Mouse (Mus musculus) olfactory bulb, adult 2 months (tissue): Measurements from ENCODE around the gene Elf3. TPM values are rescaled to one million over a fixed set of nuclear protein-coding genes. Genes with fewer than 3 reads are reported as not detected.
"Not testable (repeated sequence)": the region's sequence is repeated elsewhere in the genome, so short reads cannot be mapped to it uniquely, and the experiment has no call there.

Experiments used
- H3K27ac ChIP-seq: fragments of 200-500 bp; 2 replicates; pipeline ENCODE4 v1.5.1; 2012; ENCODE audit warnings: low read depth, low read length; ENCODE audit not compliant: insufficient read depth
- H3K4me1 ChIP-seq: fragments of 200-500 bp; 2 replicates; pipeline ENCODE4 v1.6.1; 2012; ENCODE audit warnings: low read length; ENCODE audit not compliant: control insufficient read depth, insufficient read depth
- H3K4me3 ChIP-seq: fragments of 200-500 bp; 2 replicates; pipeline ENCODE4 v1.5.1; 2012; ENCODE audit warnings: mild to moderate bottlenecking, low read depth, low read length, moderate library complexity; ENCODE audit not compliant: insufficient read depth
- CTCF ChIP-seq: fragments of 200-500 bp; IDR thresholded peaks from 2 replicates; pipeline ENCODE4 v1.5.1; 2012; ENCODE audit warnings: low read depth, mild to moderate bottlenecking, low read length, moderate library complexity; ENCODE audit not compliant: insufficient read depth
- POLR2A ChIP-seq: fragments of 200-500 bp; IDR thresholded peaks from 2 replicates; pipeline ENCODE4 v1.6.1; 2012; ENCODE audit warnings: mild to moderate bottlenecking, low read depth, low read length, moderate library complexity; ENCODE audit not compliant: insufficient read depth
- WGBS: fragments of 180-500 bp; shearing (Covaris S2); methylation state at CpG from one replicate; pipeline ENCODE4 v1.1.7; 2018; 5-methylcytosine and 5-hydroxymethylcytosine counted together
- polyA plus RNA-seq: library from polyadenylated mRNA; stranded (reverse); fragments of >200 nt; gene quantifications from 2 replicates; pipeline ENCODE4 v1.2.4, GENCODE M21; 2012; ENCODE audit warnings: low replicate concordance; ENCODE audit not compliant: missing spikeins, insufficient read depth, insufficient read length

Gene Elf3
- polyA plus RNA-seq, 1 experiment, result not detected

DNA sequence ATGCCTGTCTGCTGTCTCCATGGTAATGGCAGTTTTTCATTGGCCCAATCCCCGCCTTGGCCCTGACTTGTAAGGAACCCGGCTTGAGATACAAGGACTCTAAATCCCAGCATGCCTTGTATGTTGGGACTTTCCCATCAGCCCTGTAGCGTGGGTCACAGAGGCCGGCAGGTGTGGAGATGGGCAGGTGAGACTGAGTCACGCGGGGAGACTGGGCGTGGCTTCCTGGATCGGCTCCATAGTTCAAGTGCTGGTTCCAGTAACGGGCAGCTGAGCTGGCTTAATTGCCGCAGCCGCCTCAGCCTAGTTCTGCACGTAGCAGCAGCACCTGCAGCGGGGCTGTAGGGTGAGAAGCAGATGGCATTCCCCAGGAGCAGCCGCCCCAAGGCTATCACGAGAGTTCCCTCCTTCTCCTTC is 9.9 kb downstream of the Elf3 start:
- H3K4me3 ChIP-seq, result peak overlapping the region; percentile 39
- peaks cover 4% of the 10 kb centered on the region; the same call in 1 of the 2 replicates for H3K4me1 ChIP-seq
- TF ChIP-seq CTCF (no peak), POLR2A (no peak)
- 7% methylated on average over 15 of the region's 15 CpGs for WGBS
- H3K27ac ChIP-seq, result no peak overlapping the region

DNA sequence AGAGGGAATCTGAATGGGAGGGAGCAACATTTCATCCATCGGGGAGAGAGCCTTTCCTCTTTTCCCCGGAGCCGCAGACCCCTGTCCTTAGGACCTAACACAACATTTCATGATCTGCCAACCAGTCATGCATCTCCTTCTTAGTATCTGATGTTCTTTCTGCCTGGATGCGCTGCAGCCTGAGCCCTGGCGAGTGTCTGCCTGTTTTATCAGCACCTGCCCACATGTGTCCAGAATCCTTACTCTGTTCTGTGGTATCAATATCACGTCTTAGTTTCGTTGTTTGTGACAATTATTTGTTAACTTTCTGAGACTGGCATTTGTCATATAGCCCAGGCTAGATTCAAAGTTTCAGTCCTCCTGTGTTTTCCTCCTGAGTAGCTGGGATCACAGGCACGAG is 14.4 kb downstream of the Elf3 start:
- H3K4me1 ChIP-seq, result peaks cover 4% of the 10 kb centered on the region; the same call in 1 of the 2 replicates
- no peak overlapping the region for H3K27ac ChIP-seq
- no peak overlapping the region for H3K4me3 ChIP-seq
- TF ChIP-seq POLR2A (no peak), CTCF (no peak)
- WGBS, result 74% methylated on average over 8 of the region's 8 CpGs

DNA sequence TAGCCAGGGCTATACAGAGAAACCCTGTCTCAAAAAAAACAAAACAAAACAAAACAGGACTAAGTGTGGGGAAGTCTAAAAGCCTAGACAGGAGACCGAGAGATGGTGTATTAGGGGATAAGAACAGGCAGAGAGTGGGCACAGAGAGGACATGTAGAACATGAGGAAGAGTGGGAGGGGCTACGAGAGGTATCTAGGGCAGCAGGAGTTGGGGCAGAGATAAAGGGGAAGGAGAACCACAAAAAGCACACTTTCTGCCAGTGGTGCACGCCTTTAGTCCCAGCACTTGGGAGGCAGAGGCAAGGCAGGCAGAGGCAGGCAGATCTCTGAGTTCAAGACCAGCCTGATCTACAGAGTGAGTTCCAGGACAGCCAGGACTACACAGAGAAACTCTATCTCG is 18.2 kb downstream of the Elf3 start:
- H3K27ac ChIP-seq, H3K4me3 ChIP-seq, H3K4me1 ChIP-seq: not testable (repeated sequence)
- WGBS, result 90% methylated on average over 4 of the region's 4 CpGs

DNA sequence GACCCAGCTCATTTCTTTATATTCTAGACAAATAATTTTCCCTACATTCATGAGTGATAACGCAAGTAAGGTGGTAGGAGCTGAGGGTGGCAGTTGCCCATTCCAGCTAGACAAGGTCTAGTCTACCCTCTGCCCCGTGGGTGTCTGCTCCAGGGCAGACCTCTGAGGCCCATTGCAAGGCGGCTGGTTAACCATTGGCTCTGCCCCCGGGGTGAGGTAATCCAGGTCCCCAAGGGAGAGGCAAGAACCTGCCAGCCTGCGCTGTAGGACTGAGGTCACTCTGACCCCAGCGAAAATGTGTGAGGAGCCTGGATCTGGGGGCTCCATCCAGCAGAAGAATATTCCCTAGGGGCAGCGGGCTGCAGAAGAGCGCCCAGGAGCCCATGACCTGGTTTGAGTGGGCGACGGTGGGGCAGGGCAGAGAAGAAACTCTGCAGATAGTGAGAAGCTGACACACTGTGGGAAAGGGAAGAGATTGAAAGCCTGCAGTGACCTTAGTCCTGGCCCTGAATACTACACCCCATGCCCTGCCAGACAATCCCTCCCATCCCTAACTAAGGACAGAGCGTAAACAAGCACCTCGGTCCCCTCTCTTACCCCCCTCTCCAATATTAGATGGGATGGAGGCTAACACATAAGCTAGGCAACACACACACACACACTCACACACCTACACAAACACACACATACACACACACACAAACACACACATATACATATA is 21.1 kb downstream of the Elf3 start:
- H3K27ac ChIP-seq, result no peak overlapping the region
- H3K4me3 ChIP-seq, result no peak overlapping the region
- no peaks in the 10 kb centered on the region for H3K4me1 ChIP-seq
- TF ChIP-seq CTCF, result no peak
- TF ChIP-seq POLR2A, result no peak
- 80% methylated on average over 12 of the region's 12 CpGs for WGBS

DNA sequence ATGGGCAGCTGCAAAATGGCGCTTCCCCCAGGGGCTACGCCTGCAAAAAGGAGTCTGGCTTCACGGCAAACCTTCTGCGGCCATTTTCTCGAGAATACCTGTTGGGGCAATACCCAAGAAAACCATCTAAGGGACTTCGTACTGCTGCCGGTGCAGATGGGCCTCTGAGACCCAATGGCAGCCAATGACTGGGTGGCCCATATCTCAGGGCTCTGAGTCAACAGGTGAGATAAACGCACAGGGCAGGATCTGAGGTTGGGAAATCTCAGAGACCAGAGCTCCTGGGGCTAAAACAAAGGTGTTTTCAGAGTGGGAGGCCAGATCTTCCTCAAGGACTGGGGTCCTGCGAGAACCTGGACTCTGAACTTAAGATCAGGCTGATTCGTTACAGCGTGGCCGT is 23.6 kb downstream of the Elf3 start:
- Histone ChIP-seq H3K4me1 (no peaks in the 10 kb centered on the region), H3K4me3 (no peak overlapping the region), H3K27ac (no peak overlapping the region)
- TF ChIP-seq CTCF (no peak), POLR2A (no peak)
- 90% methylated on average over 12 of the region's 12 CpGs for WGBS

DNA sequence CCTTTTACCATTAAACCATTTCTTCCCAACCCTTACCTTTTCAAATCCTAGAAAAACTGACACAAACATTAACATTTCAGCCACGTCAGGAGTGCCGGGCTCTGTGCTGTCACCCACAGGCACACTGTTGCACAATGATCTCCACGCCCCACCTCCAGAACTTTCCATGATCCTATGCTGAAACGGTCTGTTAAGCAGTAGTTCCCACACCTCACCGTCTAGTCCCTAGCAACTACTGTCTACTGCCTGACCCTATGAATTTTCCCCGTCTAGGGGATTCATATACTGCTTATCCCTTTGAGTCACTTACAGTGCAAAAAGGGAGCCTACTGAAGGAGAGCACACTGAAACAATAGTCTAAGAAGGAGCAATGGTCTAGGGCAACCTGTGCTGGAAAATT is 24.4 kb downstream of the Elf3 start:
- WGBS, result 90% methylated on average over 6 of the region's 6 CpGs
- no peak overlapping the region for H3K4me3 ChIP-seq
- no peak for TF ChIP-seq POLR2A
- no peak for TF ChIP-seq CTCF
- H3K4me1 ChIP-seq, result no peaks in the 10 kb centered on the region
- no peak overlapping the region for H3K27ac ChIP-seq

DNA sequence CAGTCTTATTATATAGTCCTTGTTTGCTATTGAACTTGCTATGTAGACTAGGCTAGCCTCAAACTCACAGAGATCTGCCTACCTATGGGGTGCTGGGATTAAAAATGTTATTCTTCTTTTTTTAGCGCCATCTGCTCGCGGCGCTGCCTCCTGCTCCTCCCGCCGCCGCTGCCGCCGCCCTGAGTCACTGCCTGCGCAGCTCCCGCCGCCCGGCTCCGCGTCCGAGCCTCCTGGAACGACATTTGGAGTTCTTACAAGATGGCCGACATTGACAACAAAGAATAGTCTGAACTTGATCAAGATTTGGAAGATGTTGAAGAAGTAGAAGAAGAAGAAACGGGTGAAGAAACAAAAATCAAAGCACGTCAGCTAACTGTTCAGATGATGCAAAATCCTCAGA is 26.5 kb downstream of the Elf3 start:
- not testable (repeated sequence) for H3K27ac ChIP-seq, H3K4me1 ChIP-seq, H3K4me3 ChIP-seq
- WGBS, result 80% methylated on average over 20 of the region's 20 CpGs

DNA sequence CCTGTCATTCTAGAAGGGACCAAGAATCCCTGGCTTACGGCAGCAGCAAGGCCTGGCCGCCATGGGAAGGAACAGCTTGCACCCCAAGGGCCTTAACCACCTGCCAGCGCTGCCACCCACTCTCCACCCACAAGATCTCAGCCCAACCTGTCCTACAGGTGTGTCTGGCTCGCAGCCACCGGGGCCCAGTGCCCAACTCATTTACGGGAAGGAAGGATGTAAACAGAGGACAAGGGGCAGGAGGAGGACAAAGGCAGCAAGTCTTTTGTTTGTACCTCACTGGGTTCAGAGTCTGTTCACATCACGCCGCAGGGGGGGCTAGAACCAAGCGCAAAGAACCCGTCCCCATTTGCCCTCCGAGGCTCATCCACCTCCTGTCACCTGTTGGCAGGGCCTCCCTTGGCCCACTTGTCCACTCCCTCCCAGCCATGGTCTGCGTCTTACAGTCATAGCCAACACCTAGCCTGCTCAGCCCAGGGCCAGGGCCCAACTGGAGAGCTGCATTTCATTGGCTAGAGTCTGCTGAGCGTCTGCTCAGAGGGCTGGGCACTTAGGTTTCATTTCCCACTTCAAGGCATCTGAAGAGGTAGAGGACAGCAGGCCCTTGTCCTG is 30.9 kb downstream of the Elf3 start:
- Histone ChIP-seq H3K4me1 (no peaks in the 10 kb centered on the region), H3K4me3 (no peak overlapping the region), H3K27ac (no peak overlapping the region)
- WGBS, result 87% methylated on average over 13 of the region's 13 CpGs
- TF ChIP-seq CTCF, result no peak
- no peak for TF ChIP-seq POLR2A

DNA sequence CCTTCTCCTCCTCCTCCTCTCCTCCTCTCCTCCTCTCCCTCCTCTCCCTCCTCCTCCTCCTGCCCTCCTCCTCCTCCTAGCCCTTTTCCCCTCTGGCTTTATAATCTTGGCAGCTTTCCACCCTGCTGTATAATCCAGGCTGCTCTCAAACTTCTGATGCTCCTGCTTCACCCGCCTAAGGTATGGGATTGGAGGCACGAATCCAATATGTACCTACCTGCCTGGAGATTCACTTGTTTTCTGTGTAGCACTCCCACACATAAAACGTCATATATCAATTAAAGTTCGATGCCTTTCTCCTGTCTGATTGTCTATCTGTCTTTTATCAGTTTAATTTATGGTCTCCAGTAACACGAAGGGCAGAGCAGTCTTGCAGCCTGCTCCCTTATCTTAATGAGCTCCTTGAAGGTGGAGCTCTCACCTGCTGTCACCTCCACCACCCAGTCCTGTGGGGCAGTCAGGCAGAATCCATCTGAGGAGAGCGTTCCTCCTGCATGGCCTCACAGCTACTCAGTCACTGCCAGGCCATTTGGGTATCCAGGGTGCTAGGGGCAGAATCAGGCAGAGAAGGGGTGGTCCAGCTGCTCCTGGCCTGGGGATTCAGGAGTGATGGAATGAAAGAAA is 33.3 kb downstream of the Elf3 start:
- no peak for TF ChIP-seq CTCF
- no peak for TF ChIP-seq POLR2A
- Histone ChIP-seq H3K27ac (no peak overlapping the region), H3K4me1 (no peaks in the 10 kb centered on the region), H3K4me3 (no peak overlapping the region)
- 57% methylated on average over 6 of the region's 6 CpGs for WGBS
